Mouse (Mus musculus): Measurements from ENCODE around the gene Csnk1d. TPM values are rescaled to one million over a fixed set of nuclear protein-coding genes. Genes with fewer than 3 reads are reported as not detected.
A peak's percentile ranks its signal among the peaks of the same experiment; 100 is the strongest.

Gene Csnk1d
- total RNA-seq, 2 experiments from 2014 or later = 85.4 to 111 TPM

GRCm38 (mm10) chr11:120989523-120989922 lies 1.6 kb downstream of the Csnk1d start:
- DNase-seq (ENCODE audit: low spot score in 2 of 2) = no peak

- DNase-seq (ENCODE audit: low spot score in 2 of 2) = no peak
These were observed 2.7 kb downstream of the Csnk1d start for GRCm38 (mm10) chr11:120988410-120988809.

GRCm38 (mm10) chr11:120987608-120988007 lies 3.5 kb downstream of the Csnk1d start:
- no peak for DNase-seq (ENCODE audit: low spot score in 2 of 2)

- no peak for DNase-seq (ENCODE audit: low spot score in 2 of 2)
These were observed 6.4 kb downstream of the Csnk1d start for GRCm38 (mm10) chr11:120984448-120985330.

GRCm38 (mm10) chr11:120982459-120982858 lies 8.7 kb downstream of the Csnk1d start:
- DNase-seq (ENCODE audit: low spot score in 2 of 2) = no peak

GRCm38 (mm10) chr11:120981661-120982060 lies 9.5 kb downstream of the Csnk1d start:
- no peak for DNase-seq (ENCODE audit: low spot score in 2 of 2)

GRCm38 (mm10) chr11:120980427-120981035 lies 10.6 kb downstream of the Csnk1d start:
- no peak for DNase-seq (ENCODE audit: low spot score in 2 of 2)

- DNase-seq (ENCODE audit: low spot score in 2 of 2) = no peak
These were observed 11.3 kb downstream of the Csnk1d start for GRCm38 (mm10) chr11:120979711-120980426.

- no peak for DNase-seq (ENCODE audit: low spot score in 2 of 2)
These were observed 17.8 kb downstream of the Csnk1d start for GRCm38 (mm10) chr11:120973318-120973717.

- no peak for DNase-seq (ENCODE audit: low spot score in 2 of 2)
These were observed 19.9 kb downstream of the Csnk1d start for GRCm38 (mm10) chr11:120971237-120971636.

- DNase-seq (ENCODE audit: low spot score in 2 of 2) = no peak
These were observed 21.4 kb downstream of the Csnk1d start for GRCm38 (mm10) chr11:120969742-120970141.

GRCm38 (mm10) chr11:120965587-120965986 lies 25.5 kb downstream of the Csnk1d start:
- DNase-seq (ENCODE audit: low spot score in 2 of 2) = no peak

GRCm38 (mm10) chr11:120964195-120965157 lies 26.7 kb downstream of the Csnk1d start:
- no peak for DNase-seq (ENCODE audit: low spot score in 2 of 2)

- no peak for DNase-seq (ENCODE audit: low spot score in 2 of 2)
These were observed 28.2 kb downstream of the Csnk1d start for GRCm38 (mm10) chr11:120962909-120963308.

GRCm38 (mm10) chr11:120962050-120962771 lies 28.9 kb downstream of the Csnk1d start:
- no peak for DNase-seq (ENCODE audit: low spot score in 2 of 2)

- no peak for DNase-seq (ENCODE audit: low spot score in 2 of 2)
These were observed 29.5 kb downstream of the Csnk1d start for GRCm38 (mm10) chr11:120961594-120961993.

- no peak for DNase-seq (ENCODE audit: low spot score in 2 of 2)
These were observed 30.9 kb downstream of the Csnk1d start for GRCm38 (mm10) chr11:120960248-120960647.

GRCm38 (mm10) chr11:120959564-120959963 lies 31.6 kb downstream of the Csnk1d start:
- DNase-seq (ENCODE audit: low spot score in 2 of 2) = no peak

- DNase-seq (ENCODE audit: low spot score in 2 of 2) = no peak
These were observed 32.1 kb downstream of the Csnk1d start for GRCm38 (mm10) chr11:120959066-120959465.

GRCm38 (mm10) chr11:120957731-120958257 lies 33.3 kb downstream of the Csnk1d start:
- peak in 1 of 2 experiments; percentile 19 for DNase-seq (ENCODE audit: low spot score in 2 of 2)
